Mouse (Mus musculus) limb, embryonic 12.5 days (tissue): ENCODE data around the gene Olfr512. TPM values are rescaled to one million over a fixed set of nuclear protein-coding genes. Genes with fewer than 3 reads are reported as not detected.

ENCODE experiments used
- ATAC-seq: fragments of 200-750 bp; cut with Nextera tagmentation; 2 replicates; pipeline ENCODE4 v1.8.0; 2017; ENCODE audit warnings: low read depth, moderate TSS enrichment; ENCODE audit not compliant: insufficient number of reproducible peaks, insufficient read depth, low FRiP score, low TSS enrichment
- H3K27ac ChIP-seq: fragments of 300-500 bp; sonication (generic); 2 replicates; pipeline ENCODE4 v1.5.1; 2016; ENCODE audit warnings: mild to moderate bottlenecking, moderate library complexity
- H3K27me3 ChIP-seq: fragments of 300-500 bp; sonication (generic); 2 replicates; pipeline ENCODE4 v1.6.1; 2016; ENCODE audit warnings: mild to moderate bottlenecking, moderate library complexity
- H3K36me3 ChIP-seq: fragments of 300-500 bp; sonication (generic); 2 replicates; pipeline ENCODE4 v1.6.1; 2016; ENCODE audit warnings: mild to moderate bottlenecking, moderate library complexity
- H3K4me1 ChIP-seq: fragments of 300-500 bp; sonication (generic); replicated peaks from 2 replicates; pipeline ENCODE4 v1.6.1; 2016
- H3K4me2 ChIP-seq: fragments of 300-500 bp; sonication (generic); 2 replicates; pipeline ENCODE4 v1.6.1; 2016; ENCODE audit warnings: mild to moderate bottlenecking, moderate library complexity
- H3K4me3 ChIP-seq: fragments of 300-500 bp; sonication (generic); replicated peaks from 2 replicates; pipeline ENCODE4 v1.5.1; 2016; ENCODE audit warnings: mild to moderate bottlenecking
- H3K9ac ChIP-seq: fragments of 300-500 bp; sonication (generic); replicated peaks from 2 replicates; pipeline ENCODE4 v1.6.1; 2016; ENCODE audit warnings: mild to moderate bottlenecking, moderate library complexity
- H3K9me3 ChIP-seq: fragments of 300-500 bp; sonication (generic); 2 replicates; pipeline ENCODE4 v1.6.1; 2016; ENCODE audit warnings: mild to moderate bottlenecking, moderate library complexity
- WGBS: fragments of 180-500 bp; shearing (Covaris S2); methylation state at CpG from one replicate; pipeline ENCODE4 v1.1.7; 2016; 5-methylcytosine and 5-hydroxymethylcytosine counted together
- polyA plus RNA-seq: library from polyadenylated mRNA; unstranded; fragments of >200 nt; fragmentation: Nextera tagmentation; extraction: Ambion mirVana; gene quantifications from 2 replicates; pipeline ENCODE4 v1.2.1, GENCODE M21; 2016

Gene Olfr512
- polyA plus RNA-seq: not detected in 2 replicates

DNA sequence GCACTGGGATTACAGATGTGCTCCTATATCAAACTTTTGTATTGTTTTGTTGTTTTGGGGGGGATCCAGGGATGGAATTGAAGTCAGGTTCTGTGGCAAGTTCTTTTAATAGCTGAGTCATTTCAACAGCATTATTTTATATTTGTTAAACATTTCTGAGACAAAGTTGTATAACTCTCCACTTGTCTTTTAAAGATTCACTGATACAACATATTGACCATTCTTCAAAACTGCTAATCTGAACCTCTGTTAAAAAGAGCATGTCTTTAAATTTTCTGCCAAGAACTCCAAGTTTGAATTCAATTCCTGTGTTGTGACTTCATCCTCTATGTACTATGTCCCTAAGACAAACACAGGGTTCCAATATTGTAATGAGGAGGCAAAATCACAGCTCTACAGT lies at the start of gene Olfr512:
TSS of gene Olfr512 (plus strand) at position 301 of the 400 bp plus-strand sequence.
- no peaks in the 10 kb centered on the region for H3K36me3 ChIP-seq
- no peaks in the 10 kb centered on the region for H3K9me3 ChIP-seq
- no peak within 1 kb of the TSS for H3K27ac ChIP-seq
- no peak within 1 kb of the TSS for H3K9ac ChIP-seq
- no peaks in the 10 kb centered on the region for H3K4me1 ChIP-seq
- H3K27me3 ChIP-seq: no peaks in the 10 kb centered on the region
- no peak within 1 kb of the TSS for H3K4me3 ChIP-seq
- no peak within 1 kb of the TSS for H3K4me2 ChIP-seq
- ATAC-seq: no peak

GRCm38 (mm10) chr7:108666118-108666517 lies 47.0 kb upstream of the Olfr512 start, which contains the start of gene Olfr510:
Olfr510 (plus strand) TSS chr7:108666418.
- Histone ChIP-seq H3K27me3 (no peaks in the 10 kb centered on the region), H3K36me3 (no peaks in the 10 kb centered on the region), H3K4me2 (no peak within 1 kb of the TSS), H3K4me1 (no peaks in the 10 kb centered on the region), H3K9me3 (no peaks in the 10 kb centered on the region), H3K27ac (no peak within 1 kb of the TSS), H3K9ac (no peak within 1 kb of the TSS), H3K4me3 (no peak within 1 kb of the TSS)
- ATAC-seq: no peak
- 90% methylated on average over 1 of the region's 1 CpGs for WGBS

DNA sequence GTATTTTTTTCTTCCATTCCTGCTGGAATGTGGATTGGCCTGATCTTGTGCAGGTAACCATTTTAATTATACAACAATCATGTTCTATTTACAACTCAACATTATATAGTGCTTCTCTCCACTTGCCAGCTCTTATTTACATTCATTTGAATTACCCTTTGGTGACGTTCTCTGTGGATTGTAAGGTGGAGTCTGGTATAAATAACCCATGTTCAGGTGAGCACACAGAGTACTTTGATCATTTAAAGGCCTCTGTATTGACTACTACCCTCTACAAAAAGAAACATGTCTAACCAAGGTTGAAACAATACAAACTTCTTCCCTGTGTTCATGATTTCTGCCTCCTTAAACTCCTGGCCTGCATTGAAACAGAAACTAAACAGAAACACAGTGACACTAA lies 42.1 kb upstream of the Olfr512 start:
- H3K4me1 ChIP-seq: no peaks in the 10 kb centered on the region
- H3K27me3 ChIP-seq: no peaks in the 10 kb centered on the region
- no peaks in the 10 kb centered on the region for H3K36me3 ChIP-seq
- no peak for ATAC-seq
- H3K9me3 ChIP-seq: peaks cover 7% of the 10 kb centered on the region; the same call in 1 of the 2 replicates
- WGBS: 59% methylated on average over 1 of the region's 1 CpGs
- H3K4me3 ChIP-seq: no peak overlapping the region
- H3K4me2 ChIP-seq: no peak overlapping the region
- H3K27ac ChIP-seq: no peak overlapping the region
- H3K9ac ChIP-seq: no peak overlapping the region

- no peaks in the 10 kb centered on the region for H3K36me3 ChIP-seq
- H3K27me3 ChIP-seq: no peaks in the 10 kb centered on the region
- ATAC-seq: no peak
- H3K4me2 ChIP-seq: no peak overlapping the region
- 88% methylated on average over 4 of the region's 4 CpGs for WGBS
- H3K4me1 ChIP-seq: no peaks in the 10 kb centered on the region
- H3K9ac ChIP-seq: no peak overlapping the region
- peaks cover 12% of the 10 kb centered on the region; the same call in 1 of the 2 replicates for H3K9me3 ChIP-seq
- no peak overlapping the region for H3K27ac ChIP-seq
- H3K4me3 ChIP-seq: no peak overlapping the region
These were observed 34.2 kb upstream of the Olfr512 start for GRCm38 (mm10) chr7:108678886-108679285.

- Histone ChIP-seq H3K4me1 (no peaks in the 10 kb centered on the region), H3K9ac (no peak within 1 kb of the TSS), H3K27me3 (no peaks in the 10 kb centered on the region), H3K4me2 (no peak within 1 kb of the TSS), H3K9me3 (no peaks in the 10 kb centered on the region), H3K4me3 (no peak within 1 kb of the TSS), H3K27ac (no peak within 1 kb of the TSS), H3K36me3 (no peaks in the 10 kb centered on the region)
- ATAC-seq: no peak
- WGBS: 81% methylated on average over 1 of the region's 1 CpGs
These were observed 37.6 kb downstream of the Olfr512 start, which contains the start of gene Olfr513 for GRCm38 (mm10) chr7:108750673-108751072. Olfr513 (plus strand) TSS chr7:108750973.

GRCm38 (mm10) chr7:108760411-108760810 lies 47.3 kb downstream of the Olfr512 start:
- Histone ChIP-seq H3K4me1 (peaks cover 4% of the 10 kb centered on the region; the same call in 1 of the 2 replicates), H3K27ac (no peak overlapping the region), H3K27me3 (no peaks in the 10 kb centered on the region), H3K4me3 (no peak overlapping the region), H3K9ac (no peak overlapping the region), H3K36me3 (no peaks in the 10 kb centered on the region), H3K9me3 (no peaks in the 10 kb centered on the region), H3K4me2 (no peak overlapping the region)
- WGBS: 48% methylated on average over 3 of the region's 3 CpGs
- ATAC-seq: no peak

Other genes starting within 250 kb of the Olfr512 start
- not detected in 2 replicates for gene Olfr498, start 248.0 kb upstream of the Olfr512 start, polyA plus RNA-seq
- not detected in 2 replicates for gene Olfr502, start 188.3 kb upstream of the Olfr512 start, polyA plus RNA-seq
- gene Olfr503, start 168.8 kb upstream of the Olfr512 start, polyA plus RNA-seq: not detected in 2 replicates
- not detected in 2 replicates for gene Olfr504, start 147.5 kb upstream of the Olfr512 start, polyA plus RNA-seq
- gene Olfr506, start 102.5 kb upstream of the Olfr512 start, polyA plus RNA-seq: not detected in 2 replicates
- not detected in 2 replicates for gene Olfr507, start 91.5 kb upstream of the Olfr512 start, polyA plus RNA-seq
- gene Olfr508, start 83.3 kb upstream of the Olfr512 start, polyA plus RNA-seq: not detected in 2 replicates
- not detected in 2 replicates for gene Olfr509, start 61.4 kb upstream of the Olfr512 start, polyA plus RNA-seq
- not detected in 2 replicates for gene Olfr510, start 46.9 kb upstream of the Olfr512 start, polyA plus RNA-seq
- not detected in 2 replicates for gene Olfr513, start 37.7 kb downstream of the Olfr512 start, polyA plus RNA-seq
- gene Olfr514, start 112.7 kb downstream of the Olfr512 start, polyA plus RNA-seq: not detected in 2 replicates
- gene Olfr516, start 137.2 kb downstream of the Olfr512 start, polyA plus RNA-seq: not detected in 2 replicates
- gene Olfr517, start 159.1 kb downstream of the Olfr512 start, polyA plus RNA-seq: not detected in 2 replicates
- gene Olfr518, start 171.7 kb downstream of the Olfr512 start, polyA plus RNA-seq: not detected in 2 replicates
- gene Olfr519, start 181.1 kb downstream of the Olfr512 start, polyA plus RNA-seq: not detected in 2 replicates
- 0.61 and 0.72 TPM in 2 replicates for gene Nlrp10, start 216.9 kb downstream of the Olfr512 start, polyA plus RNA-seq
- 91.1 and 93.7 TPM in 2 replicates for gene Eif3f, start 221.1 kb downstream of the Olfr512 start, polyA plus RNA-seq
- gene Tub, start 237.0 kb downstream of the Olfr512 start, polyA plus RNA-seq: 5.4 and 5.7 TPM in 2 replicates